Mouse (Mus musculus) forebrain, embryonic 12.5 days (tissue): Measurements from ENCODE around the gene Gm10842. TPM values are rescaled to one million over a fixed set of nuclear protein-coding genes. Genes with fewer than 3 reads are reported as not detected.
"Not testable (repeated sequence)": the region's sequence is repeated elsewhere in the genome, so short reads cannot be mapped to it uniquely, and the experiment has no call there.

Experiments
- ATAC-seq: fragments of 200-750 bp; cut with Nextera tagmentation; 2 replicates; pipeline ENCODE4 v1.8.0; 2017; ENCODE audit warnings: moderate TSS enrichment; ENCODE audit not compliant: low FRiP score
- H3K27ac ChIP-seq: fragments of 300-500 bp; sonication (generic); 2 replicates; pipeline ENCODE4 v1.5.1; 2016; ENCODE audit warnings: mild to moderate bottlenecking
- H3K27me3 ChIP-seq: fragments of 300-500 bp; sonication (generic); 2 replicates; pipeline ENCODE4 v1.6.1; 2016; ENCODE audit warnings: mild to moderate bottlenecking
- H3K36me3 ChIP-seq: fragments of 300-500 bp; sonication (generic); replicated peaks from 2 replicates; pipeline ENCODE4 v1.6.1; 2016; ENCODE audit warnings: mild to moderate bottlenecking
- H3K4me1 ChIP-seq: fragments of 300-500 bp; sonication (generic); 2 replicates; pipeline ENCODE4 v1.6.1; 2016
- H3K4me2 ChIP-seq: fragments of 300-500 bp; sonication (generic); 2 replicates; pipeline ENCODE4 v1.6.1; 2016; ENCODE audit warnings: mild to moderate bottlenecking, moderate library complexity
- H3K4me3 ChIP-seq: fragments of 300-500 bp; sonication (generic); replicated peaks from 2 replicates; pipeline ENCODE4 v1.5.1; 2016; ENCODE audit warnings: mild to moderate bottlenecking
- H3K9ac ChIP-seq: fragments of 300-500 bp; sonication (generic); 2 replicates; pipeline ENCODE4 v1.6.1; 2016; ENCODE audit warnings: mild to moderate bottlenecking
- H3K9me3 ChIP-seq: fragments of 300-500 bp; sonication (generic); 2 replicates; pipeline ENCODE4 v1.6.1; 2016
- WGBS: fragments of 180-500 bp; shearing (Covaris S2); methylation state at CpG from one replicate; pipeline ENCODE4 v1.1.7; 2016; 5-methylcytosine and 5-hydroxymethylcytosine counted together
- polyA plus RNA-seq: library from polyadenylated mRNA; unstranded; fragments of >200 nt; fragmentation: Nextera tagmentation; extraction: Ambion mirVana; gene quantifications from 2 replicates; pipeline ENCODE4 v1.2.1, GENCODE M21; 2016

Gene Gm10842
- not detected in 2 replicates for polyA plus RNA-seq

DNA sequence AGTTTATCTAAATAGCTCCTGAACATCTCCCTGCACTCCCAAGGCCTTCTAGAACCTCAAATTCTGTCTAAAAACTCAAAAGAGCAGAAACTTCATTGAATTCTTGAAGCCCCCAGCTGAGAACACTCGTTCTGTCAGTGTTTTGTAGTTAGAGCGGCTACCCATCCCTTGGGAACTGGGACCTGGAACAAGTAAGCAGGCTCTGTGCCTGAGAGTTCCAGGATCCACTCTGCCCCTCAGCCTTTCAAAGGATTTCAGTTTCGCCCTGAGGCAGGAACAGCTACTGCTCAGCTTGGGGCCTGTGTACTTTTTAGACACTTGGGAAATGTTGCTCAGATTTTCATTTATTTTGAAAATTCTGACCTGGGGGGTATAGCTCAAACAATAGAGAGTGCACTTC lies at the start of gene Gm10842:
Gm10842 (plus strand) TSS at position 301 of the 400 bp plus-strand sequence.
- no peak within 1 kb of the TSS for H3K4me3 ChIP-seq
- H3K27me3 ChIP-seq: no peaks in the 10 kb centered on the region
- H3K4me2 ChIP-seq: no peak within 1 kb of the TSS
- ATAC-seq: no peak
- no peaks in the 10 kb centered on the region for H3K36me3 ChIP-seq
- peaks cover 6% of the 10 kb centered on the region; the same call in 1 of the 2 replicates for H3K4me1 ChIP-seq
- H3K9ac ChIP-seq: no peak within 1 kb of the TSS
- H3K9me3 ChIP-seq: no peaks in the 10 kb centered on the region
- 74% methylated on average over 3 of the region's 3 CpGs for WGBS
- H3K27ac ChIP-seq: no peak within 1 kb of the TSS

DNA sequence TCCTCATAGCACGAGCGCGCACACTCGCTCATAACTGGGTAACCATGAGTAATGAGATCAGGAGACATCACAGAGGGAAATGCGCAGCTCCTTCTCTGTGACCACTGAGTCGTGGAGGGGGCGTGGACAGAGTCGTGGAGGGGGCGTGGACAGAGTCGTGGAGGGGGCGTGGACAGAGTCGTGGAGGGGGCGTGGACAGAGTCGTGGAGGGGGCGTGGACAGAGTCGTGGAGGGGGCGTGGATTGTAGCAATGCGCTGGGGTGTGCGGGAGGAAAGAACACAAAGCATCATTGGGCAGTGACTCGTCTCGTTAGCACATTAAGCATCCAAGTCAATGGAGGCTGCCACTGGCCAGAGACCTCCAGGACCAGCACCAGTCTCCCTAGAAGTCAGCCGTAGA lies 34.2 kb upstream of the Gm10842 start:
- H3K9ac ChIP-seq, H3K4me2 ChIP-seq, H3K9me3 ChIP-seq, H3K27ac ChIP-seq, H3K27me3 ChIP-seq, H3K36me3 ChIP-seq, H3K4me3 ChIP-seq, H3K4me1 ChIP-seq, ATAC-seq: not testable (repeated sequence)
- WGBS: 84% methylated on average over 22 of the region's 22 CpGs

DNA sequence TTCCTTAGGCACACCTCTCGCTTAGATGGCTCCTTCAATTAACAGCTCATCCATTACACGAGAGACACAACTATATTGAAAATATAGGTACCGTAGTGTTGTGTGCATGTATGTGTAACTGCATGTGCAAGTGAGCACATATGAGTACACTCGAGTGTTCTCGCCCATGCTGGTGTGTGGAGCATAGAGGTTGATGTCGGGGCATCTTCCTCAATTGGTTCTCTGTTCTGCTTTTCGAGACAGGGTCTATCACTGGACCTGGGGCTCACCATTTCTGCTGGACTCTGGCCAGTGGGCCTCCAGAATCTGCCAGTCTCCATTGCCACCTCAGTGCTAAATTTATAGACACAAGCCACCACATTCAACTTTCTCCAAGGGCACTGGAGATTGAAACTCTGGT lies 28.9 kb upstream of the Gm10842 start:
- Histone ChIP-seq H3K9me3 (no peaks in the 10 kb centered on the region), H3K36me3 (no peaks in the 10 kb centered on the region), H3K27me3 (0 out of 2 replicates have a peak, but pooled peaks cover 3% of the 10 kb centered on the region), H3K9ac (no peak overlapping the region), H3K4me2 (no peak overlapping the region), H3K4me3 (no peak overlapping the region), H3K27ac (no peak overlapping the region), H3K4me1 (no peaks in the 10 kb centered on the region)
- ATAC-seq: no peak
- WGBS: 88% methylated on average over 7 of the region's 7 CpGs

DNA sequence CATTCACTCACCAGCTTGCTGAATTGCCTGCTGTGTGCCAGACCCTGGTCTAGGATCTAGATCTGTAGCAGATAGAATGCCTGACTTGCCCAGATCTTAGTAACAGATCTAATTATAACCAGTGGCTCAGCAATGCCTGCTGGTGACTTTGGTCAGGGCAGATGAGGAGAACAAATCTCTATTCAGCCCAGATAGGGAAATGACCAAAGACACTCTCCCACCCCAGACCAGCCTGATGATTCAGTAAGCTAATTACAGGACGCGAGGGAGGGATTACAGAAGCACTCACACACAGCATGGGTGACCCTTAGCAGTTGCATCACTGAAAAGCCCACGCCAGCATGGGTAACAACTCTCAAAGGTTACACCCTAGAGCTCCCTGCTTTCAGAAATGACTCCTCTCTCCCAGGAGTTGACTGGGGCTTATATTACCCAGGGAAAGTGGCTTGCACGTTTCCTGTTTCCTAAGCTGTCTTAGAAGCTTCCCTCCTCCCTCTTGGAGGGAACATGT lies 26.1 kb upstream of the Gm10842 start:
- H3K27ac ChIP-seq: no peak overlapping the region
- ATAC-seq: no peak
- 25% methylated on average over 4 of the region's 4 CpGs for WGBS

DNA sequence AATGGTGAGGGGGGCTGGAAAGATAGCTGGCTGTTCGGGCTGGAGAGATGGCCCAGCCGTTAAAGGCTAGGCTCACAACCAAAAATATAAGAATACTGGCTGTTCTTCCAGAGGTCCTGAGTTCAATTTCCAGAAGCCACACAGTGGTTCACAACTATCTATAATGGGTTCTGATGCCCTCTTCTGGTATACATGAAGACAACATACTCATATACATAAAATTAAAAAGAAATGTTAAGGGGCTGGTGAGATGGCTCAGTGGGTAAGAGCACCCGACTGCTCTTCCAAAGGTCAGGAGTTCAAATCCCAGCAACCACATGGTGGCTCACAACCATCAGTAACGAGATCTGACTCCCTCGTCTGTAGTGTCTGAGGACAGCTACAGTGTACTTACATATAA lies 24.9 kb upstream of the Gm10842 start:
- H3K27ac ChIP-seq, H3K9me3 ChIP-seq, ATAC-seq, H3K9ac ChIP-seq, H3K36me3 ChIP-seq, H3K4me3 ChIP-seq, H3K4me1 ChIP-seq, H3K27me3 ChIP-seq, H3K4me2 ChIP-seq: not testable (repeated sequence)
- WGBS: 79% methylated on average over 5 of the region's 5 CpGs

More for the DNA sequence above, 26.1 kb upstream of the Gm10842 start:
- H3K4me1 ChIP-seq: no peaks in the 10 kb centered on the region
- H3K4me3 ChIP-seq: no peak overlapping the region
- no peak overlapping the region for H3K4me2 ChIP-seq
- no peaks in the 10 kb centered on the region for H3K9me3 ChIP-seq
- H3K36me3 ChIP-seq: no peaks in the 10 kb centered on the region
- no peak overlapping the region for H3K9ac ChIP-seq
- H3K27me3 ChIP-seq: 0 out of 2 replicates have a peak, but pooled peaks cover 3% of the 10 kb centered on the region

DNA sequence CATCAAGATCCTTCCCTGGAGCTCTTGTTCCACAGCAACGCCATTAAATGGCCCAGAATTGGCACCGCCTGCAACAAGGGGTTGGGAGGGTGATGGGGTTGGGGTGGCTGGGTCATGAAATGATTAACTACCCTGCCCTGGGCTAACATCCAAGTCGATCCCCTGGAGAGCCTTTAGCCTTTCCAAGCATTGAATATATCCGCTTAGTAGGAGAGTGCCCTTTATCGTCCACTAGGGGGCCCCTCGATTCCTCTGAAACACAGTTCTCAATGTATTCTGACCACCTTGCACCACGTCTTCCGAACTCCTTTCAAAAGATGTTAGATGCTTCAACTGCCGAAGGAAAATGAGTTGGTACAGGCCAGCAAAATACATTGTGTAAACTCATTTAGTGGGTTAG lies 22.7 kb upstream of the Gm10842 start:
- H3K4me2 ChIP-seq: no peak overlapping the region
- H3K27me3 ChIP-seq: 0 out of 2 replicates have a peak, but pooled peaks cover 3% of the 10 kb centered on the region
- 7% methylated on average over 9 of the region's 9 CpGs for WGBS
- no peak overlapping the region for H3K4me3 ChIP-seq
- no peaks in the 10 kb centered on the region for H3K9me3 ChIP-seq
- no peak overlapping the region for H3K9ac ChIP-seq
- H3K27ac ChIP-seq: no peak overlapping the region
- ATAC-seq: peak; percentile 42; the same call in 1 of the 2 replicates
- H3K4me1 ChIP-seq: peaks cover 11% of the 10 kb centered on the region
- H3K36me3 ChIP-seq: 0 out of 2 replicates have a peak, but pooled peaks cover 4% of the 10 kb centered on the region

DNA sequence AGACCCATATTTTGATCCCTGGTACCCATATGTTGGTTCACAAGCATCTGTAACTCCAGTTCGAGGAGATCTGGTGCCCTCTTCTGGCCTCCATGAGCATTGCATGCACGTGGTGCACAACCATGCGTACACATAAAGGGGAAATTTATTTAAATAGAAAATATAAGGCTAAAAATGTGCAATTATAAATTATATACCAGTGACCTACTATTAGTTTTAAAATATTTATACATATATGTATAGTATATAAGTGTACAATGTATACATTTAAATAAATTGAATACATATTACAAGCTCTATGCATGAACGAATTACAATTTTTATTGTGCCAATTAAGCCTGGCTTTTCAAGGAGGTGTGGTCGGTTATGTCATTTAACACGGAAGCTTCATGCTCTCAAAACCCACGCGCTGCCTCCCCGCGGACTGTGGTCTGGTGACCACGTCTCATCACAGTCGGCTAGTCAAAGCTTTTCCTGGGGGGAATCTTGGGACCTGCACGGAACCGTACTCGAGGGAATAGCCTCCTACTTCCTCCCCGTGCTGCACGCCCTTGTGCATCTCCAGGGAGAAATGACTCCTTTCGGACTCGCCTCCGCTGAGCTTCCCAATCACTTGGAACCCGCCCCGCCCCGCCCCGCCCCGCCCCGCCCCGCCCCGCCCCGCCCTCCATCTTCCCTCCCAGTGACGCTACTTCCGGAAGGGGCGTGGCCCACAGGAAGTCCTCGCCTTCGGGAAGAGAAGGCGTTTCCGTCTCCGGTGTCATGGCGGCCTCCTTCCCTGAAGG lies 20.8 kb upstream of the Gm10842 start, which contains the start of gene Mettl2:
Mettl2 (plus strand) TSS at position 691 of the 785 bp plus-strand sequence.
- WGBS: 1% methylated on average over 30 of the region's 38 CpGs
- Histone ChIP-seq H3K9ac (peak within 1 kb of the TSS; percentile 72), H3K4me2 (peak within 1 kb of the TSS; percentile 86), H3K36me3 (peaks cover 18% of the 10 kb centered on the region), H3K27me3 (0 out of 2 replicates have a peak, but pooled peaks cover 3% of the 10 kb centered on the region), H3K9me3 (no peaks in the 10 kb centered on the region), H3K4me3 (peak within 1 kb of the TSS; percentile 92), H3K27ac (peak within 1 kb of the TSS; percentile 83), H3K4me1 (peaks cover 11% of the 10 kb centered on the region)
- peak; percentile 91 for ATAC-seq

DNA sequence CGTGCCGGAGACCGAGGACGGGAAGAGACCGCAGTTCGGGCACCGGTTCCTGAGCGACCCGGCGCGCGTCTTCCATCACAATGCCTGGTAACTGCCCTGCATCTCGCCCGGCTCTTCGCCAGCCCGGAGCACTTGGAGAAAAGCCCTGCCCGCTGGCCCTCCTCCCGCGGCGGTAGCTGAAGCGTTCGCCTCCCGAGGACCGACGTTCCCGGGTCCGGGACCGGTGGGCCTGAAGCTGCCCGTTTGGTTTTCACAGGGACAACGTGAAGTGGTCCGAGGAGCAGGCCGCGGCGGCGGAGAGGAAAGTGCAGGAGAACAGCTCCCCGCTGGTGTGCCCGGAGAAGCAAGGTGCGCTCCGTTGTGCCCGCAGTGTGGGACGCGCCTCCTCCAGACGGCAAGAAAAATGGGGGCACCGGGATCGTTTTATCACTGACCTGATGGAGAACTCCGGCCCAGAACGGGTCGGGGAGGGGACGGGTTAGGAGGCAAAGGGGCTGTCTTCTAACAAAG lies 20.1 kb upstream of the Gm10842 start:
- 0 out of 2 replicates have a peak, but pooled peaks cover 3% of the 10 kb centered on the region for H3K27me3 ChIP-seq
- under 1% methylated on average over 49 of the region's 49 CpGs for WGBS
- peak overlapping the region; percentile 92 for H3K4me3 ChIP-seq
- no peak overlapping the region for H3K27ac ChIP-seq
- no peaks in the 10 kb centered on the region for H3K9me3 ChIP-seq
- H3K4me1 ChIP-seq: peaks cover 11% of the 10 kb centered on the region
- H3K36me3 ChIP-seq: peaks cover 25% of the 10 kb centered on the region
- ATAC-seq: no peak; the same call in 1 of the 2 replicates
- peak overlapping the region; percentile 72 for H3K9ac ChIP-seq
- peak overlapping the region; percentile 86 for H3K4me2 ChIP-seq

DNA sequence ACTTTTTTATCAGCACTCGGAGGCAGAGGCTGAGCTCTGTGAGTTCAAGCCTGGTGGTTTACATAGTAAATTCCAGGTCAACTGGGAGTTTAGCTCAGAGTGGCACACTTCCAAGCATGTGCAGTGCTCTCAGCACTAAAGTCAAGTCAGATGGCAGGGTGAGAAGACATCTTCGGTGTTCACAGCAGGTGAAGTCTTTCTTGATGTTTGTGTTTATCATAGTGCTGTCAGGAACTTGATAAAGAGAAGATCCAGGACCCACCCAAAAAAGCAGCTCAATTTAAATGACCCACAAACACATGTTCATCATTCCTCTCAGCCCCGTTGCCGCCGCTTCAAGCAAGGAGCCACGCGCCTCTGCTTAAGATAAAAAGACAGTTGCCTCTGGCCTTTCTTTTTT lies 11.0 kb upstream of the Gm10842 start:
- H3K27ac ChIP-seq: no peak overlapping the region
- ATAC-seq: no peak
- 92% methylated on average over 7 of the region's 7 CpGs for WGBS
- H3K4me3 ChIP-seq: no peak overlapping the region
- H3K9ac ChIP-seq: no peak overlapping the region
- H3K27me3 ChIP-seq: no peaks in the 10 kb centered on the region
- no peaks in the 10 kb centered on the region for H3K9me3 ChIP-seq
- H3K36me3 ChIP-seq: peaks cover 95% of the 10 kb centered on the region
- no peak overlapping the region for H3K4me2 ChIP-seq
- no peaks in the 10 kb centered on the region for H3K4me1 ChIP-seq

DNA sequence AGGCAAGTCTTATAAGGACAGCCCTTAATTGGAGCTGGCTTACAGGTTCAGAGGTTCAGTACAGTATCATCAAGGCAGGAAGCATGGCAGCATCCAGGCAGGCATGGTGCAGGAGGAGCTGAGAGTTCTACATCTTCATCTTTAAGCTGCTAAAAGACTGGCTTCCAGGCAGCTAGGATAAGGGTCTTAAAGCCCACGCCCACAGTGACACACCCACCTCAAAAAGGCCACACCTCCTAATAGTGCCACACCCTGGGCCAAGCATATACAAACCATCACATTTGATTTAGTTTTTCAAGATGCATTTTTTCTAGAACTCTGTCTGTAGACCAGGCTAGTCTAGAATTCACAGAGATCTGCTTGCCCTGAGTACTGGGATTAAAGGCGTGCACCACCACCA lies 9.4 kb upstream of the Gm10842 start:
- peaks cover 86% of the 10 kb centered on the region for H3K36me3 ChIP-seq
- H3K27me3 ChIP-seq, H3K27ac ChIP-seq, ATAC-seq, H3K4me3 ChIP-seq, H3K4me1 ChIP-seq, H3K4me2 ChIP-seq, H3K9ac ChIP-seq, H3K9me3 ChIP-seq: not testable (repeated sequence)
- 93% methylated on average over 2 of the region's 2 CpGs for WGBS

DNA sequence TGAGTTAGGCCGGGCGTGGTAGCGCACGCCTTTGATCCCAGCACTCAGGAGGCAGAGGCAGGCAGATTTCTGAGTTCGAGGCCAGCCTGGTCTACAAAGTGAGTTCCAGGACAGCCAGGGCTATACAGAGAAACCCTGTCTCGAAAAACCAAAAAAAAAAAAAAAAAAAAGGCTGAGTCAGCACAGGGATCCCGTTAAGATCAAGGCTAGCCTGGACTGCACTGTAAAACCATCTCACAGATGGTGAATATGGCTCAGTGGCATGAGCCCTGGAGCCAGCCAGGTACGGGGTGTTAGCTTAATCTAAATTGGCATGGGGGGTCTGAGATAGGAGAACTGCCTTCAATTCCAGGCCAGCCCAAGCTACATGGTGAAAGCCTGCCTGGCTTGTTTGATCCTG lies 6.2 kb upstream of the Gm10842 start:
- H3K4me2 ChIP-seq, ATAC-seq, H3K27me3 ChIP-seq, H3K27ac ChIP-seq, H3K4me3 ChIP-seq, H3K9ac ChIP-seq, H3K4me1 ChIP-seq, H3K9me3 ChIP-seq: not testable (repeated sequence)
- peaks cover 54% of the 10 kb centered on the region for H3K36me3 ChIP-seq
- WGBS: 97% methylated on average over 7 of the region's 8 CpGs

DNA sequence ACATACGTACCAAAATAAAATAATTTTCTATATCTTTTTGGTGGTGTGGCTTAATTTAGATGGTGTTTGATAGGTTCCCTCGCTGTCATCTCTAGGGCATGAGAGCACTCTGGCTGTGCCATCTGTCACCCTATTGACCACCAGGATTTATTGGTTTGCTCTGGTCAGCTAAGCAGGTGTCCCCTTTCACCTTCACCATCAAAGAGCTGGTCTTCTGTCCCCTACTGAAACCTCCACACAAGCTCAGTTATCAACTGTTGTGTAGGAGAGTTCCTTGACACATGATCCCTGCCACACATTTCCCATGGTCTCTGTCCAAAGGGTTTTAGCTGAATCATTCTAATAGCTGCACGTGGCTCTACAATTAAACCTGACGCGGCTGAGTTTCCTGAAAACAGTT lies 5.6 kb upstream of the Gm10842 start:
- ATAC-seq: no peak
- Histone ChIP-seq H3K9ac (no peak overlapping the region), H3K27me3 (no peaks in the 10 kb centered on the region), H3K4me1 (no peaks in the 10 kb centered on the region), H3K4me2 (no peak overlapping the region), H3K36me3 (peaks cover 48% of the 10 kb centered on the region), H3K4me3 (no peak overlapping the region), H3K9me3 (no peaks in the 10 kb centered on the region), H3K27ac (no peak overlapping the region)
- WGBS: 95% methylated on average over 5 of the region's 5 CpGs
